Mouse (Mus musculus): ENCODE measurements around the gene Pfdn2. TPM values are rescaled to one million over a fixed set of nuclear protein-coding genes. Genes with fewer than 3 reads are reported as not detected.

Gene Pfdn2
- total RNA-seq, 4 experiments from 2014 or later = 76.7 to 184 (median 115) TPM

Other genes starting within 250 kb of the Pfdn2 start
- gene Cfap126, start 231.8 kb upstream of the Pfdn2 start, total RNA-seq (2022) = 1 to 10 TPM; 1.3 to 4.1 (median 3.1) TPM
- 100 to 1,000 TPM; 324 to 440 (median 382) TPM for gene Sdhc, start 195.1 kb upstream of the Pfdn2 start, total RNA-seq (2022)
- gene Mpz, start 195.0 kb upstream of the Pfdn2 start, total RNA-seq (2022) = 1 to 10 TPM in 2 of 4 experiments, under 1 TPM in 2; 0.43 to 1.4 (median 1.2) TPM
- 10 to 100 TPM; 55.7 to 66.0 (median 59.2) TPM for gene Pcp4l1, start 149.4 kb upstream of the Pfdn2 start, total RNA-seq (2022)
- gene Nr1i3, start 131.7 kb upstream of the Pfdn2 start, total RNA-seq (2022) = under 1 TPM in 2 of 4 experiments, not detected in 2; 0.13 to 0.15 TPM
- gene Tomm40l, start 123.2 kb upstream of the Pfdn2 start, total RNA-seq (2022) = 10 to 100 TPM; 39.1 to 49.2 (median 46.0) TPM
- gene Apoa2, start 120.6 kb upstream of the Pfdn2 start, total RNA-seq (2022) = 1 to 10 TPM; 2.0 to 6.4 (median 4.3) TPM
- 10 to 100 TPM; 21.8 to 34.4 (median 28.3) TPM for gene Fcer1g, start 111.3 kb upstream of the Pfdn2 start, total RNA-seq (2022)
- under 1 TPM; 0.46 to 0.80 (median 0.60) TPM for gene Adamts4, start 95.2 kb upstream of the Pfdn2 start, total RNA-seq (2022)
- 100 to 1,000 TPM; 609 to 713 (median 672) TPM for gene Ndufs2, start 94.3 kb upstream of the Pfdn2 start, total RNA-seq (2022)
- 10 to 100 TPM; 28.5 to 44.8 (median 43.0) TPM for gene B4galt3, start 75.3 kb upstream of the Pfdn2 start, total RNA-seq (2022)
- gene Ppox, start 64.5 kb upstream of the Pfdn2 start, total RNA-seq (2022) = 10 to 100 TPM; 39.7 to 86.2 (median 65.6) TPM
- 10 to 100 TPM; 39.3 to 64.7 (median 52.0) TPM for gene Usp21, start 57.7 kb upstream of the Pfdn2 start, total RNA-seq (2022)
- 100 to 1,000 TPM; 179 to 200 (median 194) TPM for gene Ufc1, start 50.6 kb upstream of the Pfdn2 start, total RNA-seq (2022)
- gene Dedd, start 16.5 kb upstream of the Pfdn2 start, total RNA-seq (2022) = 10 to 100 TPM; 31.0 to 45.9 (median 36.7) TPM
- 100 to 1,000 TPM in 1 of 4 experiments, 10 to 100 TPM in 3; 81.4 to 103 (median 89.6) TPM for gene Nit1, start within 50 bp of the Pfdn2 start, total RNA-seq (2022)
- gene Klhdc9, start 15.1 kb downstream of the Pfdn2 start, total RNA-seq (2022) = 10 to 100 TPM in 1 of 4 experiments, 1 to 10 TPM in 3; 1.7 to 13.1 (median 6.2) TPM
- under 1 TPM; 0.10 to 0.54 (median 0.31) TPM for gene Nectin4, start 24.4 kb downstream of the Pfdn2 start, total RNA-seq (2022)
- 1 to 10 TPM; 3.4 to 7.5 (median 5.5) TPM for gene Arhgap30, start 43.3 kb downstream of the Pfdn2 start, total RNA-seq (2022)
- 10 to 100 TPM; 61.4 to 94.4 (median 75.4) TPM for gene Usf1, start 65.6 kb downstream of the Pfdn2 start, total RNA-seq (2022)
- 1 to 10 TPM; 1.7 to 8.1 (median 5.3) TPM for gene Tstd1, start 73.2 kb downstream of the Pfdn2 start, total RNA-seq (2022)
- gene F11r, start 91.9 kb downstream of the Pfdn2 start, total RNA-seq (2022) = 10 to 100 TPM; 26.4 to 53.3 (median 39.5) TPM
- 1 to 10 TPM; 6.0 to 9.4 (median 7.0) TPM for gene Alyref2, start 157.8 kb downstream of the Pfdn2 start, total RNA-seq (2022)
- gene Itln1, start 189.6 kb downstream of the Pfdn2 start, total RNA-seq (2022) = not detected
- gene Cd244a, start 213.5 kb downstream of the Pfdn2 start, total RNA-seq (2022) = 1 to 10 TPM in 2 of 4 experiments, under 1 TPM in 2; 0.71 to 1.3 (median 0.97) TPM

Measured in adrenal gland, adult 8-10 months (tissue).